Mouse (Mus musculus): ENCODE results near the gene Them5. TPM values are rescaled to one million over a fixed set of nuclear protein-coding genes. Genes with fewer than 3 reads are reported as not detected.

The Them5 gene
- polyA plus RNA-seq (2012; rRNA removed; ENCODE audit: low replicate concordance): 0.47 and 4.7 TPM in 2 replicates

DNA sequence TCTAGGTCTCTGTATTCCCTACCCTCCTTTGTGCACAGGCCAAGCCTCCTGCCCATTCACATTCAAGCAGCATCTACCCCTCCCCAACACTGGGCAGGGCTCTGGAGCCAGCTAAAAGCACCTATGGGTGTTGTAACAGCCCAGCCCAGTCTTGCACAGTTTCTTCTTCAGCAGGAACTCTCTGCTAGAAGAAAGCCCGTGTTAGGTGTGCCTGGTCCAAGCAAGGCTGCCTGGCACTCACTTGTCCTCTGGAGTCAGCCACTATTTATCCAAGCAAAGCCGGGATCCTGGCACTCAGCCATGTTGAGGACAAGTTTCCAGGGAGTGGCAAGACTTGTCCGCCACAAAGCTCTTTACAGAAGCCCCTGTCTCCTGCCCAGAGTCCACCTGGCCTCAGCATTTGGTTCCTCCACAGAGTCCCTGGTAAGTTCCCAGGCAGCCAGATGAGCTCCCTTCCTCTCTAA is at the start of gene Them5:
Them5 (plus strand) TSS at position 141 of the 464 bp plus-strand sequence.

DNA sequence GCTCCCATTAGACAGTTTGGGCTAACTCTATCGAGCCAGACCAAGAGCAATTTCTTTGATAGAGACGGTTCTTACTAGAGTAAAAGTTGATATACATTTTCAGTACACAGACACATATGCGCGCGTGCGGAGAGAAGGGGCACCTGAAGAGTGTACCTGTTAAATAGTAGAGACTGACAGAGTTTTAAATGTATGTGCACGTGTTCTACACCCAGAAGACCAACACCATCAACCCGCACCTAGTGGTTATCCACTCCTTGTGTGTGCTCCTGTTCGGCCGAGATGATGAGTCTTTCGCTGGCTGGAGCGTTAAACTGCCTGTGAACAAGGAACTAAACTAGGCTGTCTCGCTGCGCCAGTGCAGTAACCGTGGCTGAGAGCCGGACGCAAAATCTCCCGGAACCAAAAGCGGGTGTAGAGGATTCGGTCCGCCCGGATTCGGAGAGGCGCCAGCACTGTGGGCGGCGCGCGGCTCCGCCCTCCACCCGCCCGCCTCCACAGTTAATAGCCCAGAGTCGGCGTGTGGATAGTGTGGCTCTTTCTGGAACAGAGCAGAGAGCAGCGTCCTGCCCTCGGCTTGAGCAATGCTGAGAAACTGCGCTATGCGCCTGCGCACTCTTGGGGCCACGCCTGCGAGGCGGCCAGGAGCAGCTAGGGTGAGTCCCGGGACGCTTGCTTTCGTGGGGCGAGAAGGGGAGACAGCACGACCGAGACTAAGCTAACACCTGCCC is 32.1 kb upstream of the Them5 start, which contains the start of gene Them4:
Them4 (plus strand) TSS at position 457 of the 731 bp plus-strand sequence.

DNA sequence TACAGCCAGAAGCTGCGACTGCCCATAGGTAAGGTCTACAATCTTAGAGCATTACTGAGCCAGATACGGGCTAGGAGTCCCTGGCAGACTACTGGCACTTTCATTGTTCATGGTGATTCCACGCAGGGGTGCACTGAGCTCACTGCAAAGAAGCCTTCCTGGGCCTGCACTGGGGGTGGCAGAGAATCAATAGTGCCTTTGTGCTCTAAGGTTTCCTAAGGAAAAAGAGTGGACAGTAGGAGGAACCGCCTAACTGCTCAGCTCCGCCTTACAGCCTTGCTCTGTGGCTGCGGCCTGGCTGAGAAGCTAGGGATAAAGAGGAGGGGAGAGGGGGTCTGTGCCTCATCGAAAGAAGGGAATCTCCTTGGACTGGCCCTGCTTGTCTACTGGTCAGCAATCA is 20.2 kb downstream of the Them5 start, which contains the start of gene C2cd4d:
C2cd4d (plus strand) TSS at position 301 of the 400 bp plus-strand sequence.

DNA sequence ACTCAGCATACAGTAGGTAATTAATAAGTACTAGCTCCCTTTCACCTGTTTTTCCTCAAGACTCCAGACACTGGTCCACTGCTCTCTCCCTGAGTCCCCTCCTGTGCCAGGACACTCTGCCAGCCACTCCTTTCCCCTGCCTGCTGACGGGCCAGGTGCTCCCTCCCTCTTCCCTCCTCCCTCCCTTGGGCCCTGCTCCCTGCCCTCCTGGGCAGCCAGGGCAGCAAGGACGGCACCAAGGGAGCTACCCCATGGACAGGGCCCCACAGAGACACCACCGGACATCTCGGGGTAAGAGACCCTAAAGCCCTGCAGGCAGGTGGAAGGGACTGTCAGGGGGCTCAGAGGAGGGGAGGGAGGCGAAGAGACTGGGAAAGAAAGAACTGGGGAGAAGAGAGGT is 30.7 kb downstream of the Them5 start, which contains the start of gene Rorc:
Rorc (plus strand) TSS at position 154 of the 400 bp plus-strand sequence.

Other genes starting within 250 kb of the Them5 start
- gene Gm10696, start 163.9 kb upstream of the Them5 start, polyA plus RNA-seq (2012; rRNA removed; ENCODE audit: low replicate concordance): not detected in 2 replicates
- not detected in 2 replicates for gene Gm5286, start 145.4 kb upstream of the Them5 start, polyA plus RNA-seq (2012; rRNA removed; ENCODE audit: low replicate concordance)
- not detected in 2 replicates for gene Gm4778, start 78.1 kb upstream of the Them5 start, polyA plus RNA-seq (2012; rRNA removed; ENCODE audit: low replicate concordance)
- 1.8 and 2.9 TPM in 2 replicates for gene Them4, start 32.0 kb upstream of the Them5 start, polyA plus RNA-seq (2012; rRNA removed; ENCODE audit: low replicate concordance)
- gene C2cd4d, start 20.3 kb downstream of the Them5 start, polyA plus RNA-seq (2012; rRNA removed; ENCODE audit: low replicate concordance): 0.90 TPM in 1 of 2 replicates, not detected in the other
- gene Rorc, start 30.7 kb downstream of the Them5 start, polyA plus RNA-seq (2012; rRNA removed; ENCODE audit: low replicate concordance): 10.7 and 14.8 TPM in 2 replicates
- gene Lingo4, start 56.4 kb downstream of the Them5 start, polyA plus RNA-seq (2012; rRNA removed; ENCODE audit: low replicate concordance): 0.04 and 0.15 TPM in 2 replicates
- gene Tdrkh, start 71.2 kb downstream of the Them5 start, polyA plus RNA-seq (2012; rRNA removed; ENCODE audit: low replicate concordance): 0.60 and 1.4 TPM in 2 replicates
- 29.8 and 31.2 TPM in 2 replicates for gene Mrpl9, start 101.2 kb downstream of the Them5 start, polyA plus RNA-seq (2012; rRNA removed; ENCODE audit: low replicate concordance)
- 0.10 and 0.60 TPM in 2 replicates for gene Oaz3, start 101.8 kb downstream of the Them5 start, polyA plus RNA-seq (2012; rRNA removed; ENCODE audit: low replicate concordance)
- gene Celf3, start 136.2 kb downstream of the Them5 start, polyA plus RNA-seq (2012; rRNA removed; ENCODE audit: low replicate concordance): 0.17 and 0.30 TPM in 2 replicates
- not detected in 2 replicates for gene Riiad1, start 138.2 kb downstream of the Them5 start, polyA plus RNA-seq (2012; rRNA removed; ENCODE audit: low replicate concordance)
- 11.9 and 16.2 TPM in 2 replicates for gene Snx27, start 240.6 kb downstream of the Them5 start, polyA plus RNA-seq (2012; rRNA removed; ENCODE audit: low replicate concordance)

Measured in subcutaneous adipose tissue, adult 2 months (tissue).